In genomic region chr2:20168156-20168555, GRCm38 (mm10) we compare ENCODE assay signal across 19 mouse cellular contexts.
DNase-seq lines count a peak whose midpoint lies in the region; ATAC-seq and TF ChIP-seq lines count a peak whose summit lies in the region.
"Had no signal": no experiment of that assay in that cellular context is flagged by ENCODE, and none has a peak within 500 bp of the region (broad histone marks: within the 10 kb centered on the region; RNA-seq: fewer than 3 reads in every experiment).

No protein-coding gene starts in this region.

- peak overlapping the region; percentile 70 for H3K27ac ChIP-seq in heart, postnatal 0 days (ENCODE audit: low read depth)
- no peak overlapping the region for H3K27ac ChIP-seq in heart, embryonic 11.5 days (ENCODE audit: low read depth, low read length)
- H3K27ac ChIP-seq: embryonic facial prominence, embryonic 12.5 days; forebrain, embryonic 12.5 days; heart, embryonic 10.5 days; hindbrain, embryonic 12.5 days had no signal

- in situ Hi-C loops in Patski (cut with MboI; ENCODE audit: low pct_unique_long_range_greater_than_20kb) = no loop called here

- H3K4me1 ChIP-seq in heart, postnatal 0 days (ENCODE audit: control insufficient read depth, insufficient read depth) = peaks cover 24% of the 10 kb centered on the region
- H3K4me1 ChIP-seq in heart, embryonic 11.5 days (ENCODE audit: control insufficient read depth, insufficient read depth, low read length) = no peaks in the 10 kb centered on the region
- H3K4me1 ChIP-seq: embryonic facial prominence, embryonic 12.5 days; forebrain, embryonic 12.5 days; heart, embryonic 10.5 days; hindbrain, embryonic 12.5 days had no signal

- ATAC-seq in frontal cortex, adult (ENCODE audit: low TSS enrichment) = peak; percentile 48; the same call in 1 of the 2 replicates
- ATAC-seq in heart, postnatal 0 days (ENCODE audit: insufficient read depth, low read depth) = no peak
- ATAC-seq in heart, embryonic 11.5 days (replicated peaks; ENCODE audit: insufficient number of reproducible peaks, low FRiP score, low TSS enrichment) = no peak
- ATAC-seq in Patski = no peak
- ATAC-seq: CD4-positive, CD25-positive, alpha-beta regulatory T cell, adult 4 months; forebrain, postnatal 0 days; hindbrain, embryonic 16.5 days; inflammation-experienced regulatory T-cells, adult 6 months had no signal

- H3K4me3 ChIP-seq in heart, postnatal 0 days (ENCODE audit: low read depth, low read length) = no peak overlapping the region
- H3K4me3 ChIP-seq in heart, embryonic 11.5 days (ENCODE audit: low read depth, low read length) = no peak overlapping the region
- H3K4me3 ChIP-seq: embryonic facial prominence, embryonic 12.5 days; forebrain, embryonic 12.5 days; heart, embryonic 10.5 days; hindbrain, embryonic 12.5 days had no signal

- CTCF ChIA-PET in Patski (lab: Charles Lee) = interaction anchor here (0.7 kb wide), 2 partner anchors 9 to 13 kb away, joined by 3 read pairs; no protein-coding TSS in a partner anchor

- TF ChIP-seq CTCF in heart, postnatal 0 days (IDR thresholded peaks at IDR 0.05; ENCODE audit: low read depth) = no peak
- TF ChIP-seq CTCF in Patski (IDR thresholded peaks at IDR 0.05) = no peak

- no peak overlapping the region for H3K4me2 ChIP-seq in heart, postnatal 0 days (ENCODE audit: low read depth, low read length)
- no peak overlapping the region for H3K4me2 ChIP-seq in heart, embryonic 11.5 days
- H3K4me2 ChIP-seq: embryonic facial prominence, embryonic 12.5 days; forebrain, embryonic 12.5 days; hindbrain, embryonic 12.5 days had no signal

- TF ChIP-seq EP300 in heart, postnatal 0 days (IDR thresholded peaks at IDR 0.05; ENCODE audit: low read depth) = no peak

- no peaks in the 10 kb centered on the region for H3K27me3 ChIP-seq in heart, postnatal 0 days (ENCODE audit: control insufficient read depth, insufficient read depth, low read length)
- no peaks in the 10 kb centered on the region for H3K27me3 ChIP-seq in heart, embryonic 11.5 days (ENCODE audit: control insufficient read depth, insufficient read depth, low read length)
- H3K27me3 ChIP-seq in Patski = no peaks in the 10 kb centered on the region
- H3K27me3 ChIP-seq: embryonic facial prominence, embryonic 12.5 days; forebrain, embryonic 12.5 days; hindbrain, embryonic 12.5 days had no signal

- H3K9ac ChIP-seq in heart, postnatal 0 days (replicated peaks; ENCODE audit: low read depth, low read length) = no peak overlapping the region
- H3K9ac ChIP-seq in heart, embryonic 11.5 days (ENCODE audit: low read depth, low read length) = no peak overlapping the region
- H3K9ac ChIP-seq: embryonic facial prominence, embryonic 12.5 days; forebrain, embryonic 12.5 days; forebrain, postnatal 0 days; hindbrain, embryonic 12.5 days had no signal

- DNase-seq in frontal cortex, postnatal 36 days (ENCODE audit: low spot score in 2 of 2) = no peak
- no peak for DNase-seq in heart, postnatal 0 days (ENCODE audit: low spot score)
- DNase-seq in Patski (ENCODE audit: low read depth, low spot score) = peak; percentile 9
- peak; percentile 3 for DNase-seq in telencephalon, adult 2 months (ENCODE audit: low read depth, low spot score)
- DNase-seq in urinary bladder, postnatal 25 days (ENCODE audit: low spot score) = no peak
- DNase-seq: B cell, adult 2 months; cerebellum, adult 8-10 months; forebrain, postnatal 0 days; gastrocnemius, postnatal 36 days had no signal

- H3K36me3 ChIP-seq in heart, postnatal 0 days (replicated peaks; ENCODE audit: control insufficient read depth, insufficient read depth, low read length) = no peaks in the 10 kb centered on the region
- no peaks in the 10 kb centered on the region for H3K36me3 ChIP-seq in heart, embryonic 11.5 days (ENCODE audit: control insufficient read depth, insufficient read depth, low read length)
- H3K36me3 ChIP-seq: embryonic facial prominence, embryonic 12.5 days; forebrain, embryonic 12.5 days; G1E; heart, embryonic 10.5 days; hindbrain, embryonic 12.5 days had no signal

- POLR2A ChIA-PET in Patski (lab: Charles Lee) = no interaction called here

- no peaks in the 10 kb centered on the region for H3K9me3 ChIP-seq in heart, postnatal 0 days (replicated peaks; ENCODE audit: control insufficient read depth, low read length)
- no peaks in the 10 kb centered on the region for H3K9me3 ChIP-seq in heart, embryonic 11.5 days (replicated peaks; ENCODE audit: control insufficient read depth, low read length)
- H3K9me3 ChIP-seq: embryonic facial prominence, embryonic 12.5 days; forebrain, embryonic 12.5 days; G1E; heart, embryonic 10.5 days; hindbrain, embryonic 12.5 days had no signal

- WGBS in heart, postnatal 0 days = 86% methylated on average over 4 of the region's 4 CpGs
- 79% methylated on average over 4 of the region's 4 CpGs for WGBS in heart, embryonic 11.5 days (ENCODE audit: insufficient replicate concordance)

Comparison
In these comparisons a context has a peak if more than half of its experiments do, and no peak if none do; other contexts are left out.
1. DNase-seq: peak in Patski (single experiment) and telencephalon, adult 2 months (single experiment); none in frontal cortex, postnatal 36 days (0 of 2), heart, postnatal 0 days (single experiment) and urinary bladder, postnatal 25 days (single experiment).